Mouse (Mus musculus): ENCODE measurements around the gene Nlrp9b. TPM values are rescaled to one million over a fixed set of nuclear protein-coding genes. Genes with fewer than 3 reads are reported as not detected.

The Nlrp9b gene
- polyA plus RNA-seq, 1 experiment: not detected

Other genes with a start within 250 kb of the Nlrp9b start
- gene Nectin2, start 241.0 kb upstream of the Nlrp9b start, polyA plus RNA-seq (2012; ENCODE audit: insufficient read depth, insufficient read length, missing spikeins): 12.7 and 12.9 TPM in 2 replicates
- gene Bcam, start 220.4 kb upstream of the Nlrp9b start, polyA plus RNA-seq (2012; ENCODE audit: insufficient read depth, insufficient read length, missing spikeins): 0.52 and 2.6 TPM in 2 replicates
- not detected in 2 replicates for gene Cblc, start 194.7 kb upstream of the Nlrp9b start, polyA plus RNA-seq (2012; ENCODE audit: insufficient read depth, insufficient read length, missing spikeins)
- gene Bcl3, start 168.7 kb upstream of the Nlrp9b start, polyA plus RNA-seq (2012; ENCODE audit: insufficient read depth, insufficient read length, missing spikeins): 60.7 and 72.2 TPM in 2 replicates
- gene Gm19345, start 139.5 kb upstream of the Nlrp9b start, polyA plus RNA-seq (2012; ENCODE audit: insufficient read depth, insufficient read length, missing spikeins): not detected in 2 replicates
- gene Ceacam16, start 130.2 kb upstream of the Nlrp9b start, polyA plus RNA-seq (2012; ENCODE audit: insufficient read depth, insufficient read length, missing spikeins): 1.6 and 3.5 TPM in 2 replicates
- 8.1 and 8.5 TPM in 2 replicates for gene Ceacam19, start 103.5 kb upstream of the Nlrp9b start, polyA plus RNA-seq (2012; ENCODE audit: insufficient read depth, insufficient read length, missing spikeins)
- 13.0 and 16.9 TPM in 2 replicates for gene Pvr, start 70.3 kb upstream of the Nlrp9b start, polyA plus RNA-seq (2012; ENCODE audit: insufficient read depth, insufficient read length, missing spikeins)
- gene Igsf23, start 40.7 kb upstream of the Nlrp9b start, polyA plus RNA-seq (2012; ENCODE audit: insufficient read depth, insufficient read length, missing spikeins): not detected in 2 replicates
- not detected in 2 replicates for gene Ceacam20, start 26.1 kb upstream of the Nlrp9b start, polyA plus RNA-seq (2012; ENCODE audit: insufficient read depth, insufficient read length, missing spikeins)
- gene Vmn1r91, start 108.2 kb downstream of the Nlrp9b start, polyA plus RNA-seq (2012; ENCODE audit: insufficient read depth, insufficient read length, missing spikeins): not detected in 2 replicates
- gene Gm16442, start 131.1 kb downstream of the Nlrp9b start, polyA plus RNA-seq (2012; ENCODE audit: insufficient read depth, insufficient read length, missing spikeins): not detected in 2 replicates
- gene Vmn1r93, start 147.6 kb downstream of the Nlrp9b start, polyA plus RNA-seq (2012; ENCODE audit: insufficient read depth, insufficient read length, missing spikeins): not detected in 2 replicates
- gene Vmn1r94, start 176.9 kb downstream of the Nlrp9b start, polyA plus RNA-seq (2012; ENCODE audit: insufficient read depth, insufficient read length, missing spikeins): not detected in 2 replicates
- gene Vmn1r95, start 202.2 kb downstream of the Nlrp9b start, polyA plus RNA-seq (2012; ENCODE audit: insufficient read depth, insufficient read length, missing spikeins): not detected in 2 replicates
- not detected in 2 replicates for gene Gm6164, start 214.1 kb downstream of the Nlrp9b start, polyA plus RNA-seq (2012; ENCODE audit: insufficient read depth, insufficient read length, missing spikeins)
- gene Gm4498, start 242.4 kb downstream of the Nlrp9b start, polyA plus RNA-seq (2012; ENCODE audit: insufficient read depth, insufficient read length, missing spikeins): not detected in 2 replicates

Measured in bone marrow macrophage, adult 2 months (primary cell).